Mouse (Mus musculus): ENCODE measurements around the gene Glp1r. TPM values are rescaled to one million over a fixed set of nuclear protein-coding genes. Genes with fewer than 3 reads are reported as not detected.

The Glp1r gene
- total RNA-seq, 2 experiments from 2014 or later: not detected

Other genes with a start within 250 kb of the Glp1r start
- gene Umodl1, start 52.8 kb downstream of the Glp1r start, total RNA-seq (2014; fragmentation: Nextera tagmentation): not detected in 2 replicates
- gene Umodl1, start 52.8 kb downstream of the Glp1r start, total RNA-seq (2017): not detected in 2 replicates
- 8.7 and 15.9 TPM in 2 replicates for gene Abcg1, start 155.9 kb downstream of the Glp1r start, total RNA-seq (2014; fragmentation: Nextera tagmentation)
- gene Abcg1, start 155.9 kb downstream of the Glp1r start, total RNA-seq (2017): 7.6 and 9.0 TPM in 2 replicates
- gene Tff3, start 227.8 kb downstream of the Glp1r start, total RNA-seq (2014; fragmentation: Nextera tagmentation): not detected in 2 replicates
- gene Tff3, start 227.8 kb downstream of the Glp1r start, total RNA-seq (2017): not detected in 2 replicates
- not detected in 2 replicates for gene Tff2, start 242.5 kb downstream of the Glp1r start, total RNA-seq (2014; fragmentation: Nextera tagmentation)
- not detected in 2 replicates for gene Tff2, start 242.5 kb downstream of the Glp1r start, total RNA-seq (2017)